Mouse (Mus musculus) forebrain, embryonic 11.5 days (tissue): ENCODE data around the gene Plcb3. TPM values are rescaled to one million over a fixed set of nuclear protein-coding genes. Genes with fewer than 3 reads are reported as not detected.
A peak's percentile ranks its signal among the peaks of the same experiment; 100 is the strongest.

Source experiments
- ATAC-seq: fragments of 200-750 bp; cut with Nextera tagmentation; replicated peaks from 2 replicates; pipeline ENCODE4 v1.8.0; 2017; ENCODE audit warnings: moderate TSS enrichment; ENCODE audit not compliant: low FRiP score
- DNase-seq: peaks from one replicate; pipeline ENCODE4 v3.0.0-alpha.2; 2017; ENCODE audit warnings: low spot score
- H3K27ac ChIP-seq: fragments of 300-500 bp; sonication (generic); 2 replicates; pipeline ENCODE4 v1.5.1; 2014; ENCODE audit warnings: low read depth, low read length
- H3K27me3 ChIP-seq: fragments of 300-500 bp; sonication (generic); 2 replicates; pipeline ENCODE4 v1.6.1; 2014; ENCODE audit warnings: mild to moderate bottlenecking, low read length, mixed read lengths; ENCODE audit not compliant: control insufficient read depth, insufficient read depth
- H3K36me3 ChIP-seq: fragments of 300-500 bp; sonication (generic); 2 replicates; pipeline ENCODE4 v1.6.1; 2014; ENCODE audit warnings: mild to moderate bottlenecking, low read length, moderate library complexity, mixed read lengths; ENCODE audit not compliant: control insufficient read depth, insufficient read depth
- H3K4me1 ChIP-seq: fragments of 300-500 bp; sonication (generic); replicated peaks from 2 replicates; pipeline ENCODE4 v1.6.1; 2014; ENCODE audit warnings: low read length, mixed read lengths; ENCODE audit not compliant: control insufficient read depth, insufficient read depth
- H3K4me2 ChIP-seq: fragments of 300-500 bp; sonication (generic); 2 replicates; pipeline ENCODE4 v1.6.1; 2014; ENCODE audit warnings: low read depth, mild to moderate bottlenecking, low read length, moderate library complexity, mixed read lengths; ENCODE audit not compliant: severe bottlenecking
- H3K4me3 ChIP-seq: fragments of 300-500 bp; sonication (generic); 2 replicates; pipeline ENCODE4 v1.5.1; 2014; ENCODE audit warnings: low read depth, low read length
- H3K9ac ChIP-seq: fragments of 300-500 bp; sonication (generic); 2 replicates; pipeline ENCODE4 v1.6.1; 2014; ENCODE audit warnings: low read length
- H3K9me3 ChIP-seq: fragments of 300-500 bp; sonication (generic); 2 replicates; pipeline ENCODE4 v1.6.1; 2016; ENCODE audit warnings: low read length, mixed read lengths; ENCODE audit not compliant: control insufficient read depth
- WGBS: fragments of 180-500 bp; shearing (Covaris S2); extraction: QIAGEN DNeasy Blood & Tissue Kit; methylation state at CpG from one replicate; pipeline ENCODE4 v1.1.7; 2014; 5-methylcytosine and 5-hydroxymethylcytosine counted together
- polyA plus RNA-seq: library from polyadenylated mRNA; unstranded; fragments of >200 nt; fragmentation: Nextera tagmentation; extraction: Ambion mirVana; gene quantifications from 2 replicates; pipeline ENCODE4 v1.2.1, GENCODE M21; 2014

Gene Plcb3
- polyA plus RNA-seq, 1 experiment from 2014 or later: 21.2 TPM

GRCm38 (mm10) chr19:6969291-6969664 lies 7.0 kb downstream of the Plcb3 start:
- Histone ChIP-seq H3K36me3 (no peaks in the 10 kb centered on the region), H3K9me3 (no peaks in the 10 kb centered on the region), H3K4me3 (peak overlapping the region; percentile 45), H3K9ac (peak overlapping the region; percentile 55), H3K27ac (no peak overlapping the region), H3K4me2 (peak overlapping the region; percentile 51), H3K4me1 (peaks cover 10% of the 10 kb centered on the region), H3K27me3 (peaks cover 2% of the 10 kb centered on the region; the same call in 1 of the 2 replicates)
- WGBS: 1% methylated on average over 20 of the region's 20 CpGs
- ATAC-seq: no peak; the same call in 1 of the 2 replicates
- DNase-seq: no peak

GRCm38 (mm10) chr19:6968491-6969271 lies 7.6 kb downstream of the Plcb3 start:
- Histone ChIP-seq H3K4me1 (peaks cover 8% of the 10 kb centered on the region), H3K27ac (no peak overlapping the region), H3K4me3 (peak overlapping the region; percentile 45), H3K9me3 (no peaks in the 10 kb centered on the region), H3K4me2 (peak overlapping the region; percentile 51), H3K36me3 (no peaks in the 10 kb centered on the region), H3K9ac (no peak overlapping the region), H3K27me3 (peaks cover 2% of the 10 kb centered on the region; the same call in 1 of the 2 replicates)
- ATAC-seq (no peak), DNase-seq (no peak)
- 14% methylated on average over 15 of the region's 15 CpGs for WGBS

DNA sequence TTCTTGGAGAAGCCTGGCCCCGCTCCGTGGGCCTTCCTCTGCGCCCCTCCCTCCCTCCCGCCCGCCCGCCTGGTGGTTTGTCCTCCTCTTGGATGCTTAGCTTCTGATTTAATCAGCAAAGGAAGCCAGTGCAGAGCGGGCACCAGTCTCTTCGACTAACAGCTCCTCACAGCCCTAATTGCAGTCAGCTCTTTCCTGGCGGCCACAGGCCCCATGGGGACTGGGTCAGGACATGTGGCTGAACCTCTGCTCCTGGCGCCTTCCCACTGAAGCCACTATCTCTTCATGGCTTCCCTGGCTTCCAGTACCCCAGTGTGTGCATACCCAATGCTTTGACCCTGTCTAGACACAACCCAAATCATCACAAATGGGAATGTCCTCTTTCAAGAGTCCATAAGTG lies 19.8 kb downstream of the Plcb3 start:
- Histone ChIP-seq H3K27ac (no peak overlapping the region), H3K4me1 (peaks cover 4% of the 10 kb centered on the region; the same call in 1 of the 2 replicates), H3K4me2 (no peak overlapping the region), H3K9me3 (no peaks in the 10 kb centered on the region), H3K4me3 (no peak overlapping the region), H3K27me3 (no peaks in the 10 kb centered on the region), H3K9ac (no peak overlapping the region), H3K36me3 (no peaks in the 10 kb centered on the region; the same call in 1 of the 2 replicates)
- 80% methylated on average over 10 of the region's 10 CpGs for WGBS
- DNase-seq (no peak), ATAC-seq (no peak)

DNA sequence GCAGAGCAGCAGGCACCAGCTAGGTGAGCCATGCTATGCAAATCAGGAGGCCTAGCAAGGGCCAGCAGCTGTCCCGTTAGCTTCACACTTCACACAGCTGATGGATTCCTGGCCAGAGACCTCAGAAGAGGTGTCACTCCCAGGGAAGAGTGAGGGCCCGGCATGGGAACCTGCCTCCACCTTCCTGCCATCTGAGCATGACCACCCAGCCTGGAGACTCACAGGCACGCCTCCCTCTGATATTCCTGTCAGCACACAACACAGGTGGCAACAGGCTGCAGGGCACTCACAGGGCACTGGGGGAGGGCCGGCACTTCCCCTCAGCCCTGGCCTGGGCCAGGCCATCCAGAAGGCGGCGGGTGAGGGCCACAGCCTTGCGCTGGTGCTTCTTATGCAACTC lies 20.8 kb downstream of the Plcb3 start:
- Histone ChIP-seq H3K27ac (no peak overlapping the region), H3K4me1 (peaks cover 4% of the 10 kb centered on the region; the same call in 1 of the 2 replicates), H3K9me3 (no peaks in the 10 kb centered on the region), H3K36me3 (no peaks in the 10 kb centered on the region; the same call in 1 of the 2 replicates), H3K4me2 (no peak overlapping the region), H3K9ac (no peak overlapping the region), H3K27me3 (no peaks in the 10 kb centered on the region), H3K4me3 (no peak overlapping the region)
- WGBS: 88% methylated on average over 7 of the region's 7 CpGs
- no peak for ATAC-seq
- DNase-seq: no peak

- Histone ChIP-seq H3K4me3 (no peak overlapping the region), H3K9ac (no peak overlapping the region), H3K9me3 (no peaks in the 10 kb centered on the region), H3K4me1 (peaks cover 8% of the 10 kb centered on the region; the same call in 1 of the 2 replicates), H3K27ac (no peak overlapping the region), H3K27me3 (no peaks in the 10 kb centered on the region), H3K4me2 (no peak overlapping the region), H3K36me3 (no peaks in the 10 kb centered on the region; the same call in 1 of the 2 replicates)
- 55% methylated on average over 9 of the region's 9 CpGs for WGBS
- no peak for ATAC-seq
- no peak for DNase-seq
These were observed 22.2 kb downstream of the Plcb3 start for GRCm38 (mm10) chr19:6954046-6954445.

DNA sequence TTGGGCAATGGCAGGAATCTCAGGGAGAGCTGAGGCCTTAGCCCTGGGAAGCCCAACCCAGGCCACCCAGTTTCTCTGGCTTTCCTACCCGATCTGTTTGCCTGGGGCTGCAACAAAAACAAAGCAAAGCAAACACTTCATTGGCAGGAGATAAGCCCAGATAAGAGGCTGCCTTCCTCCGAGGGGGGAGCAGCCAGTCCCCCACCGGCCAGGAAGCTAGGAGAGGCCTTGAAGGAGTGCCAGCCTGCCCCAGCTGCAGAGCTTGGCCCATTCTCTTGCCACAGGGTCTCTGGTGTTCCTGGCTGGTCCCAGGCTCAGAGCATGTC lies 23.6 kb downstream of the Plcb3 start:
- H3K4me3 ChIP-seq: no peak overlapping the region
- no peaks in the 10 kb centered on the region for H3K9me3 ChIP-seq
- H3K4me2 ChIP-seq: peak overlapping the region; percentile 96
- peaks cover 8% of the 10 kb centered on the region; the same call in 1 of the 2 replicates for H3K4me1 ChIP-seq
- H3K27me3 ChIP-seq: no peaks in the 10 kb centered on the region
- DNase-seq: no peak
- H3K9ac ChIP-seq: peak overlapping the region; percentile 85; the same call in 1 of the 2 replicates
- no peak overlapping the region for H3K27ac ChIP-seq
- WGBS: 18% methylated on average over 3 of the region's 3 CpGs
- ATAC-seq: no peak
- H3K36me3 ChIP-seq: no peaks in the 10 kb centered on the region; the same call in 1 of the 2 replicates

DNA sequence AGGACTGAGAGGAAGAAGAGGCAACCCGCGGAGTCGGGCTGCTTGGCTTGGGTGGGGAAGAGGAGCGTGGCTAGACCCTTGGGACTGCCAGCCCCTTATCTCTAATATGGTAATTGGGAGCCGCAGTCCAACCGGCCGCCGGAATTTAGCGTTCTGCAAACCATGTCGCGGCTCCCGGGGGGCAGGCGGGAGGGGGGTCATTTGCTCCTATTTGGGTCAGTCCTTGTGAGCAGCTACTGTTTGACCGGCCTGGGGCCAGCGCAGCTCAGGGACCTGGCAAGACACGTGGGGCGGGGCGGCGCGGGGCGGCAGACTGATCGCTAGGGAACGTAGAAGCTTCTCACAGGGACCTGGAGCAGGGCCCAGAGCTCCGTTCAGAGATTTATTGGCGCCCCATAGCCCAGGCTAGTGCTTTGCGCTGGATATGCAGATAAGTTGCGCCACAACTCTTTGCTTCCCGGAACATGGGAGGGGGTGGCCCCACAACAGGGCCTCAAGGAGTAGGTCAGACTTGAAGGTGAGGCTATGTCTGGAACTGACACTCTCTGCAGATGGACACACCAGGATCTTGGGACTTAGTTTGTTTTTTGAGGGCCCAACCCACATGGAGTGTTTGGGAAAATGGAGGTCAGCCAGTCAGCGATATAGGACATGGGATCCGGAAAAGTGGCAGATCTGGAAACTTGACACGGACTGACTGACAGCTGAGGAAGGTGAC lies 24.1 kb downstream of the Plcb3 start:
- H3K9me3 ChIP-seq: no peaks in the 10 kb centered on the region
- H3K36me3 ChIP-seq: no peaks in the 10 kb centered on the region; the same call in 1 of the 2 replicates
- H3K9ac ChIP-seq: peak overlapping the region; percentile 85
- peak overlapping the region; percentile 97 for H3K27ac ChIP-seq
- 4% methylated on average over 31 of the region's 31 CpGs for WGBS
- H3K4me1 ChIP-seq: peaks cover 8% of the 10 kb centered on the region; the same call in 1 of the 2 replicates
- ATAC-seq: no peak; the same call in 1 of the 2 replicates
- peak overlapping the region; percentile 96 for H3K4me2 ChIP-seq
- peak overlapping the region; percentile 60 for H3K4me3 ChIP-seq
- no peaks in the 10 kb centered on the region for H3K27me3 ChIP-seq
- peak; percentile 77 for DNase-seq

DNA sequence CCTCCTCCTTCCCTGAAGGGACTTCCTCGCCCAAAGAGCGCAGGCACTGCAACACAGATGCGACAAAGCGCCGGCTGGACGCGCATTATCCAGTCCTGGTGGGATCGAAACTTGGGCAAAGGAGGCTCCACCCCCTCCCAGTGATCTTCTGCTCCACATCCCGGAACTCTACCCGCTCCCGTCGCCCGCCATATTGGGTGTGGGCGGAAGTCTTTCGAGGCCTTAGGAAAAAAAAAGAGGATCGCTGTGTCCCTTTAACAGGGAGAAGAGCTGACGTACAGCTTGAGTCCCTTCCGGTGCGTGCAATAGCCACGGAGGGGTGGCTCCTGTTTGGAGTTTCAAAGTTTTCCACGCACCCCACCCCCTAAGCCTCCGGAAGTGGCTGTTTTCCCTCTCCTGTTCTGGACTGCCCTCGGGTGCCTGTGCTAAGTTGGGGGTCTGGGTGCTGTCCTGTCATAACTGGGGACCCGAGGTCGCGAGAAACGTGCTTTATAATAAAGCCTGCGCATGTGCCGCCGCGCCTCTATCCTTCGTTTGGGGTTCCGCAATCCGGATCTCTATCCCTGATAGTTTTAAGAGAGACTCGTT lies 24.8 kb downstream of the Plcb3 start:
- ATAC-seq: peak; percentile 90
- under 1% methylated on average over 35 of the region's 35 CpGs for WGBS
- peaks cover 8% of the 10 kb centered on the region; the same call in 1 of the 2 replicates for H3K4me1 ChIP-seq
- H3K9ac ChIP-seq: peak overlapping the region; percentile 85
- H3K9me3 ChIP-seq: no peaks in the 10 kb centered on the region
- peak overlapping the region; percentile 96 for H3K4me2 ChIP-seq
- peak overlapping the region; percentile 60 for H3K4me3 ChIP-seq
- no peaks in the 10 kb centered on the region for H3K27me3 ChIP-seq
- no peaks in the 10 kb centered on the region; the same call in 1 of the 2 replicates for H3K36me3 ChIP-seq
- DNase-seq: peak; percentile 94
- peak overlapping the region; percentile 97 for H3K27ac ChIP-seq
